ENCODE assay signal across 8 mouse cellular contexts in the genomic region with DNA sequence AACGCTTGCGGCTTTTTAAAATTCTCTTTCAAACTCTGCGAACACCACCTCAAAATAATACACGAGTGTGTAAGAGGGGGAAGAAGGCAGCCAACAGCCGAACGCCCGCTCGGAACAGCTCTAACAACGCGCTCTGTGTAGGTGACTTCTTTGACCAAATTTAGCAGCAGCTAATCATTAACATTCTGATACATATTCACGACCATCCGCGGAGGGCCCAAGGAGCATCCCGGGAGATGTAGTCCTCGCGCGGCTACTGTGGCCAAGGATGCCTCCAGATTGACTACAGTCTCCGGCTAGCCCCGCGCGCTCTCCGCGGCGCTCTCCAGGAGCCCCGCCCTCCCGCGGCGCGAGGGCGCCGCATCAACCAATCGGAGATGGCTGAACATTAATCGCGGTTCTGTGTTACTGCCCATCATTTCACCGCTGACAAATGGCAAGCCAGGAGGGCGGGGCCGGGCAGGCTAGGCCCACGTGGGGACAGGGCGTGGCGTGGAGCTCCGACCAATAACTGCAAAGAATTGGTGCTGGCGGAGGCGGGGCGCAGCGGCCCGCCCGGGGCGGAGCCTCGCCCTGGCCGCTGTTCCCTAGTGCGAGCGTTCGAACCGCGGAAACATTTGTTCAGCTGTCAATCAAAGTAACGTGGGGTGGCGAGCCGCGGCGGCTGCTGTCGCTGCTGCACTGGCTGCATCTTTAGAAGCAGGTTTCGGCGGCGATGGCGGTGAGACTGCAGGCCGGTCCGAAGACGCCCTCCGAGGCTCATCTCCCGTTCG. TPM values are rescaled to one million over a fixed set of nuclear protein-coding genes. Genes with fewer than 3 reads are reported as not detected.
DNase-seq lines count a peak whose midpoint lies in the region; ATAC-seq and TF ChIP-seq lines count a peak whose summit lies in the region.

A gene (minus strand): TSS at position 135 of the 773 bp plus-strand sequence.

- H3K9ac ChIP-seq in ES-Bruce4 (ENCODE audit: low read depth, poor library complexity, severe bottlenecking), result peak within 1 kb of the TSS; percentile 98
- H3K9ac ChIP-seq in forebrain, embryonic 13.5 days, result peak within 1 kb of the TSS; percentile 95
- H3K9ac ChIP-seq in liver, postnatal 0 days (replicated peaks), result peak within 1 kb of the TSS; percentile 99
- peak within 1 kb of the TSS; percentile 88 for H3K9ac ChIP-seq in neural tube, embryonic 14.5 days (replicated peaks; ENCODE audit: low read depth, low read length)

- no peaks in the 10 kb centered on the region for H3K4me1 ChIP-seq in ES-Bruce4 (ENCODE audit: control insufficient read depth, insufficient read depth, low read length)
- peaks cover 34% of the 10 kb centered on the region for H3K4me1 ChIP-seq in forebrain, embryonic 13.5 days
- H3K4me1 ChIP-seq in liver, postnatal 0 days (ENCODE audit: insufficient read depth), result peaks cover 16% of the 10 kb centered on the region
- H3K4me1 ChIP-seq in neural tube, embryonic 14.5 days (ENCODE audit: control insufficient read depth, insufficient read depth, low read length), result peaks cover 11% of the 10 kb centered on the region

- H3K9me3 ChIP-seq in ES-Bruce4 (replicated peaks; ENCODE audit: control insufficient read depth, insufficient read depth, low read length, poor library complexity, severe bottlenecking), result no peaks in the 10 kb centered on the region
- H3K9me3 ChIP-seq in forebrain, embryonic 13.5 days (replicated peaks), result no peaks in the 10 kb centered on the region
- no peaks in the 10 kb centered on the region for H3K9me3 ChIP-seq in liver, postnatal 0 days (ENCODE audit: low read length)
- no peaks in the 10 kb centered on the region for H3K9me3 ChIP-seq in neural tube, embryonic 14.5 days (ENCODE audit: control insufficient read depth, low read length)

- peak within 1 kb of the TSS; percentile 85 for H3K4me3 ChIP-seq in ES-Bruce4 (ENCODE audit: low read depth, low read length)
- peak within 1 kb of the TSS; percentile 69 for H3K4me3 ChIP-seq in forebrain, embryonic 13.5 days
- H3K4me3 ChIP-seq in liver, postnatal 0 days (ENCODE audit: low read depth, low read length), result peak within 1 kb of the TSS; percentile 93
- peak within 1 kb of the TSS; percentile 91 for H3K4me3 ChIP-seq in neural tube, embryonic 14.5 days (ENCODE audit: low read depth, low read length)

- H3K4me2 ChIP-seq in forebrain, embryonic 13.5 days, result peak within 1 kb of the TSS; percentile 66
- H3K4me2 ChIP-seq in liver, postnatal 0 days (ENCODE audit: low read depth, low read length), result peak within 1 kb of the TSS; percentile 85
- H3K4me2 ChIP-seq in neural tube, embryonic 14.5 days (ENCODE audit: low read depth, low read length), result peak within 1 kb of the TSS; percentile 58

- 0 out of 2 replicates have a peak, but pooled peaks have one; percentile 16 for TF ChIP-seq EP300 in ES-Bruce4 (IDR thresholded peaks at IDR 0.05; ENCODE audit: insufficient read depth, low read depth, low read length)
- no peak for TF ChIP-seq EP300 in liver, postnatal 0 days (IDR thresholded peaks at IDR 0.05; ENCODE audit: low read depth)

- intact Hi-C loops in heart, postnatal 10 days (cut with DNase I), result loop anchor here (10.0 kb wide), 1 partner anchor 353 kb away; no protein-coding TSS in a partner anchor

- H3K36me3 ChIP-seq in ES-Bruce4 (ENCODE audit: control insufficient read depth, insufficient read depth, low read length, poor library complexity, severe bottlenecking), result peaks cover 23% of the 10 kb centered on the region
- no peaks in the 10 kb centered on the region for H3K36me3 ChIP-seq in forebrain, embryonic 13.5 days (ENCODE audit: poor library complexity, severe bottlenecking)
- H3K36me3 ChIP-seq in liver, postnatal 0 days (replicated peaks; ENCODE audit: insufficient read depth, low read length), result 0 out of 2 replicates have a peak, but pooled peaks cover 2% of the 10 kb centered on the region
- H3K36me3 ChIP-seq in neural tube, embryonic 14.5 days (ENCODE audit: control insufficient read depth, insufficient read depth, low read length), result no peaks in the 10 kb centered on the region

- TF ChIP-seq POLR2A in ES-Bruce4 (IDR thresholded peaks at IDR 0.05; ENCODE audit: insufficient read depth, low read length), result peak; percentile 94

- no peaks in the 10 kb centered on the region for H3K27me3 ChIP-seq in ES-Bruce4 (ENCODE audit: control insufficient read depth, insufficient read depth, low read length, poor library complexity, severe bottlenecking)
- peaks cover 19% of the 10 kb centered on the region for H3K27me3 ChIP-seq in forebrain, embryonic 13.5 days
- H3K27me3 ChIP-seq in liver, postnatal 0 days (ENCODE audit: insufficient read depth, low read length), result no peaks in the 10 kb centered on the region
- H3K27me3 ChIP-seq in neural tube, embryonic 14.5 days (ENCODE audit: control insufficient read depth, insufficient read depth, low read length), result no peaks in the 10 kb centered on the region

- under 1% methylated on average over 71 of the region's 71 CpGs for WGBS in forebrain, embryonic 13.5 days
- WGBS in large intestine, adult 2 months, result under 1% methylated on average over 71 of the region's 71 CpGs
- WGBS in liver, postnatal 0 days (ENCODE audit: insufficient replicate concordance), result under 1% methylated on average over 71 of the region's 71 CpGs
- under 1% methylated on average over 71 of the region's 71 CpGs for WGBS in neural tube, embryonic 14.5 days

- DNase-seq in heart, postnatal 10 days, result peak; percentile 100
- DNase-seq in large intestine, adult 2 months (ENCODE audit: low read depth, low spot score), result peak; percentile 94
- peak; percentile 100 for DNase-seq in liver, postnatal 0 days
- DNase-seq in testis, postnatal 10 days (ENCODE audit: low spot score), result peak; percentile 100

- peak within 1 kb of the TSS; percentile 71 for H3K27ac ChIP-seq in ES-Bruce4 (ENCODE audit: insufficient read depth, low read length)
- peak within 1 kb of the TSS; percentile 98 for H3K27ac ChIP-seq in forebrain, embryonic 13.5 days
- H3K27ac ChIP-seq in liver, postnatal 0 days (ENCODE audit: low read depth), result peak within 1 kb of the TSS; percentile 94
- peak within 1 kb of the TSS; percentile 96 for H3K27ac ChIP-seq in neural tube, embryonic 14.5 days (ENCODE audit: low read depth, low read length)

- no peak for TF ChIP-seq CTCF in ES-Bruce4 (IDR thresholded peaks at IDR 0.05; ENCODE audit: low read depth, low read length)
- no peak for TF ChIP-seq CTCF in liver, postnatal 0 days (IDR thresholded peaks at IDR 0.05; ENCODE audit: low read depth)

- peak; percentile 96 for ATAC-seq in cerebellum, adult (ENCODE audit: insufficient number of reproducible peaks, low FRiP score, low TSS enrichment)
- peak; percentile 97 for ATAC-seq in forebrain, embryonic 13.5 days
- ATAC-seq in liver, postnatal 0 days, result peak; percentile 94
- peak; percentile 97 for ATAC-seq in neural tube, embryonic 14.5 days (ENCODE audit: low read depth)

RNA-seq across cellular contexts. Expression of the gene that starts here (rescaled TPM):
- 44.2 and 45.5 TPM in 2 replicates for polyA plus RNA-seq in ES-Bruce4 (2011; ENCODE audit: insufficient read depth, insufficient read length, low read depth, missing spikeins)
- 26.9 and 30.5 TPM in 2 replicates for polyA plus RNA-seq in forebrain, embryonic 13.5 days (2015; fragmentation: Nextera tagmentation; extraction: Ambion mirVana)
- total RNA-seq in heart, postnatal 10 days (2021), result 10 to 100 TPM; 10.8 to 12.1 TPM
- polyA plus RNA-seq in large intestine, adult 2 months (2012; rRNA removed), result 17.4 and 28.9 TPM in 2 replicates
- 3.0 and 3.1 TPM in 2 replicates for polyA plus RNA-seq in liver, postnatal 0 days (2015; fragmentation: Nextera tagmentation; extraction: Ambion mirVana)
- polyA plus RNA-seq in neural tube, embryonic 14.5 days (2014; fragmentation: Nextera tagmentation; extraction: Ambion mirVana), result 27.0 and 28.4 TPM in 2 replicates

Comparison
In these comparisons a context has a peak if more than half of its experiments do, and no peak if none do; other contexts are left out.
1. Peak in every context shown above with its lines: DNase-seq, ATAC-seq, H3K4me3 ChIP-seq and H3K27ac ChIP-seq.